Mouse (Mus musculus): ENCODE results near the gene Usp53.
A peak's percentile ranks its signal among the peaks of the same experiment; 100 is the strongest.
"Not testable (repeated sequence)": the region's sequence is repeated elsewhere in the genome, so short reads cannot be mapped to it uniquely, and the experiment has no call there.

Usp53 gene

DNA sequence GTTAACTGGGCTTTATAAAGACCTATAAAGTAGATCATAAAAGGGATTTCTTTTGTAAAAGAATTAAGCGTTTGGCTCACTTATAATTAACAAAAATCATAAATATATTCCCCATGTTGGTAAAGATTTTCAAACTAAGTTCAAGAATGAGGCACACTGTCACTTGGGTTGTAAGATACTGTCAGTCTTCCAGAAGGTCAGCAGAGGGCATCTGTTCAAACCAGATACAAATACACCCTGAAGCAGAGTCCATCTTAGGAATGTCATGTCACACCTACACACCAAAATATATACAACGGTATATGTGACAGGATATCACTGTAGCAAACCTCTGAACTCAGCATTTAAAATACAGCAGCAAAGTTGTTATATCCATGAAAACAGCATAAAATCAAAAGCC lies 34.2 kb downstream of the Usp53 start:
- DNase-seq (ENCODE audit: extremely low read depth, insufficient read length, low spot score) = no peak

DNA sequence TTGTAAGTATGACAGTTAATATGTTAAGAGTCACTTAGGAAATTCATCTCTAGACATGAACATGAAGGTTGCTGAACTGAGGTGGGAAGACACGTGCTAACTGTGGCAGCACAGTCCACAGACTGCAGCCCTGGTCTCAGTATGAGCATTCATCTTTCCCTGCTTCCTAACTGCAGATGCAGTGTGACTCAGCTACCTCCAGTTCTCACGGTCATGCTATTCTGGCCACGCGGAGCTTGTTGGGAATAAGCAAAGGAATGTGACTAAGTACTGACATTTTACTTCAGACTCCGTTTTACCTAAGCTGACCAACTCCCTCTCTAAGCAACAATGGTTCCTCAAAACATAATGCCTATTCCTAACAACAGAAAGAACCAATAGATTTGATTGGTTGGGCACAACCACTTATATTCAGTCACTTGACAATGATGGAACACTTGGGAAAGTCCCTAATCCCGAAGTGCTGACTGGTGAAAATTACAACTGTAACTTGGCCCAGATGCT lies 40.9 kb downstream of the Usp53 start:
- no peak for DNase-seq (ENCODE audit: extremely low read depth, insufficient read length, low spot score)

DNA sequence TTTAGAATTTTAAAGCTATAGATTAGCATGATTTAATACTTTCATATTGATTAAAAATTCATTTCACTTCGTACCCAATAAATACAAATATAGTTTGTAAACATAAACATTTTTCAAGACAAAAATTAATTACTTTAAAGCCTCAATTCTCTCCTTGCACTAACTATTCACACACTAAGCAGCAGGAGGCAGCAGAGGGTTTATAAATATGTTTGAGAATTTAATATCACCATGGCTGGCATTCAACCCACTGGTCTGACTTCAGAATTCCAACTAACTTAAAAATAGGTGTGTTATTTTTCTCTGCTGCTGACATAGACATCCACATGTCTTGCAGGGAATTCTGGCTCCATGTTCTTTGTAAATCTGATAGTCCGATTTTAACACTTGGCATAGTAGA lies 45.1 kb downstream of the Usp53 start:
- no peak for DNase-seq (ENCODE audit: extremely low read depth, insufficient read length, low spot score)

DNA sequence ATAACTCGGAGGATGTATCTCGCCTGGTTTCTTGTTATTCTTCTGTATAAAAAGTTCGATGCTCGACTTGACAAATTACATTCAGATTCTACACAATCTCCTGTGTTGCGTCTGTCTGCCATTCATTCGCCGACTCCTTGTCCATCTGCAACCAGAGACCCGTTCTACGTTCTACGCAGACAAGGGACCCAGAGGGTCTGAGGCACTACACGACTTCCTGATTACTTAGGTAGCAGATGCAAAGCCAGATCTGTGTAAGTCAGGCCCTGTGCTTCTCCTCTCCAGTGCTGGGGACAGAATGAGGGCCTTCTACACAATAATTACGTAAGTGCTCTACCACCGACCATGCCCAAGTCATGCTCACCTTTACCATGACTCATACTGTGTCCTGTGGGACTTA lies 47.1 kb downstream of the Usp53 start:
- not testable (repeated sequence) for DNase-seq (ENCODE audit: extremely low read depth, insufficient read length, low spot score)

DNA sequence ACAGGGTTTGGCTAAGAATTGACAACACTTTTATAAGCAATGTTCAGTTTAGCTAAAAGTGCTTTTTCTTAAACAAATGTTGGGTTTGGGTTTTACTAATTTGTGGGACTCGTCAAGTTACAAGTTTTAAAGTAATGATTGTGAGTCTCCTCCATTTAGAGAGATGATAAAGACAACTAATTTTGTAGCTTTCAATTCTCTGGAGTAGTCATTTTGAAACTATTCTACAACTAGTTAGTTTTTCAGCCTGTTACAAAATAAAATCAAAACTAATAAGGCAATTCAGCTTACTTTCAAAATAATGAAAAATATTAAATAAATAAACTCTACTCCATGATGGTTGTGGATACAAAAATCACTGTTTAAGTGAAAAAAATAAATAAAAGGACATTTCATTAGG lies 51.8 kb downstream of the Usp53 start:
- DNase-seq (ENCODE audit: extremely low read depth, insufficient read length, low spot score) = no peak

DNA sequence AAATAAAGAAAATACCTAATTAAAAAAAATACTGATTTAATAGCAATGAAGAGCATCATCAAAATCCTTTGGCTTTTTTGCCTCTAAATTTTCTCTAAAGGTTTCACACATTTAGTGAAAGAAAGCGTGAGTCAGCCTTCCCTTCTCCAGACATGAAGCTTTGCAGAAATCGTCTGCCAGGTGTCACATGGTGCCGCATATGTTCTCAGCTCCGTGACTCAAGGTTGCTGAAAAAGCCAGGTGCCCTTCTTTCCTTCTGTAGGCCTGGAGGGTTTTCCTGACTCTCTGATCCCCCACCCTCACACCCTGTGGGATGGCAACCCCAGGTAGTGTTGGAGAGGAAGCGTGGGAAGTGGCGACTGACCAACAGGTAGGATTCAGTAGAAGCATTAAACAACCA lies 54.6 kb downstream of the Usp53 start:
- no peak for DNase-seq (ENCODE audit: extremely low read depth, insufficient read length, low spot score)

DNA sequence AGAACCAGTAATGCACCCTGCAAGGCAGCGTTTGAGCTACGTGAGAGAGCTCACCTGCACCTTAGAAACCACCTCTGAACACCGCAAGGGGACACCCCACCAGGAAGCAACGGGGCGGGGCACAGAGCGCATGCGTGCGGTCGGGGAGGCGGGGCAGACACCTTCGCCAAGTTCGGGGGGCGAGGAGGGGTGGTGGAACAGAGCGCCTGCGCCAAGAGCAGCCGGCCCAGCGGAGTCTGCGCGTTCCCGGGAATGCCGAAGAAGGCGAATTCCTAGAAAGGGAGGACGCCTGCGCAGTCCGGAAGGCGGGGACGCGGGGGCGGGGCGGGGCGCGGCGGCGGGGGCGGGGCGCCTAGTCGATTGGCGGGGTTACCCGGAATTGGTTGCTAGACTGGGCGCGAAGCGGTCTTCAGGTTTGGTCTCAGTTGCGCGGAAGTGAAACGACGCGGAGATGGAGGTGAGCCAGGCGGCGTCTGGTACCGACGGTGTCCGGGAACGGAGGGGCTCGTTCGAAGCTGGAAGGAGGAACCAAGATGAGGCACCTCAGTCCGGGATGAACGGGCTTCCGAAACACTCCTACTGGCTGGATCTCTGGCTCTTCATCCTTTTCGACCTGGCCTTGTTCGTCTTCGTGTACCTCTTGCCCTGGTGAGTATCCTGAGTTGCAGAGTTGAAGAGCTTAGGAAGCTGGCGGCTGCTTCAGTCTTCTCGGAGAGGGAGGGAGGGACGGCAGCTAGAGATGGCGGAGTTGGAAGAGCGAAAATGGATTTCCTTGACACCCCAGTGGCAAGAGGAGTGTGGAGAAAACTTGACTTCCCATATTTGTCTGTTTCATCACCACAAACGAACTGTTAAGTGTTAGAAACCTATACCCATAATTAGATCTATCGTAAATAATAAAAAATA lies 60.0 kb downstream of the Usp53 start, which contains the start of gene 1810037I17Rik:
Gene 1810037I17Rik (plus strand): TSS at position 195 of the 906 bp plus-strand sequence.
- peak; percentile 93 for DNase-seq (ENCODE audit: extremely low read depth, insufficient read length, low spot score)

DNA sequence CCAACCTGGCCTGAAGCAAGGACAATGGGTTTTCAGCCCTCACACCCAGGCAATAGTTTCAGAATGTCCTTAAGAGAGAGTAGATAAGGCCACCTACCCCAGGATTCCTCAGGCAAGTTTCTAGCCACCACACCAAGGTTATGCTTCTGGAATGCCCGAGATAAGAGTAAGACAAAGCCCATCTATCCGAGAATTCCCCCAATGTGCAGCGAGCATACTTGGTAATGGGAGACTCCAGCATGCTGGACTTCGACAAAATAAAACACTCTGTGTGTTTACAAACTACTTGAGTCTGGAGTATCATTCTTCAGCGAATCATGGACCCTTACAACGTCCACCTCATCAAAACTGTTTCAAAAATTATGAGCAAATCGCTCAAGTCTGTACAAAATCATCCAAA lies 61.2 kb downstream of the Usp53 start:
- no peak for DNase-seq (ENCODE audit: extremely low read depth, insufficient read length, low spot score)

DNA sequence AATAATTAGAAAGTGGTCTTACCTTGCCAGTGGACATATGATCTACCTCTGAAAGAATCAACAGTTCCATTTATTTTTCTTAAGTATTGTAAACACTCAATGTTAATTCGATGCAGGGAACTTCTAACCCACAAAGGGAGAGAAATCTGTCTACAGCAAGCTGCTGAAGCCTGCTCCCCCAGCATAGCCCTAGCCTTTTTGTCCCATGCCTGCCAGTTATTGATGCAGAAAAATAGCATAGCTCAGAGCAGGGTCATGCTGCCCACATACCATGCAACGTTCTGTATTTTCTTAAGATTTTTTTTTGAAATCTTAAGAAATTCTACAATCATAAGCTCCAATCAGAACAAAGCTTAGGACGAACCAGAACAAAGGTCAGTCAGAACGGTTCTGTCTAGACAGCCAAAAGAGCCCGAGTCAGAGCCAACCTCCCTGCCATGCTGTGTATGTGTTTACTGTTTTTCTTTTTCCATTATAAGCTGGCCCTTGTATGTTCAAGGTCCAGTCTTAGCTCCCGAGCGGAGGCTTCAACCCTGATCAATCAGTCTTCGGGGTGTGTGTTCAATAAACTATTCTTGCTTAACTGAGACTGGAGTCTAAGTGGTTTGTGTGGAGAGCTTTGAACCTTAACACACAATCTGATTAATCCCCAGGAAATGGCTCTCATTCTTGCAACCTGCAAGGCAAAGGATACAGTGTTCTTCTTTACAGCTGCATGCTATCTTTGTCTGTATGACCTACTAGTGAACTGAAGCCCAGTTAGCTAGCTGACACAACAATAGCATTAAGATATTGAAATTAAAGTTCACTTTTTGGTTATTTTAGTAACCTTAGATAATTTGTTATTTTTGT lies 62.4 kb downstream of the Usp53 start:
- no peak for DNase-seq (ENCODE audit: extremely low read depth, insufficient read length, low spot score)

DNA sequence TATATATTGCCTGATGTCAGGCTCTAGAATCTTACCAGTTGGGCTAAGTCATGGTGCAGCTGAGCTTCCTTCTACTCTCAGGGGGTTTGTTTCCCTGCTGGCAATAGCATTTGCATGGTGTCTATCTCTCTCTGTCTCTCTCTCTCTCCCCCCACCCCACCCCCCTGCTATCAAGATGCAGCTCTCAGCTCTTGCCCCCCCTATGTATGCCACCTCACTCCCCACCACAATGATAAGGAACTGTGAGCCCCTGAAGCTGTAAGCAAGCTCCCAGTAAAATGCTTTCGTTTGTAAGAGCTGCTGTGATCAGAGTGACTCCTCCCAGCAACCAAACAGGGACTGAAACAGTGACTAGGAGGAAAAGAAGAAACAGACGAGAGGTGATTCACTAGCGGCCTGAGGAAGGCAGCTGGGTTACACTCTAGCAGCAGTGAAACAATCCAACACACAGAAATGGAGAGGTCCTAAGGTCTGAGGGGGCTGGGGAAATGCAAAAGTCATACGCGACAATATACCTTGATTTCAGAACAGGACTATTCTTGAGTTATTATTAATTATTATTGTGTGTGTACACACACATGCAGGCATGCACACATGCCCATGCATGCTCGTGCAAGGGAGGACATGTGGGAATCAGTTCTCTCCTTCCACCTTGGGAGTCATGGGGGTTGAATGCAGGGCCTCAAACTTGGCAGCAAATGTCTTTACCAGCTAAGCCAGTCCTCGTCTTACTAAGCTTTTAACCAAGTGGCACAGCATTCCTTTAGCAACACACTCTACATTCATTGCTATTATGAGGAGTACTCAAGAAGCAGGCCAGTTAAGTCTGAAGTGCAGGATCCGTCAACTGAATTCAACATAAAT lies 63.5 kb downstream of the Usp53 start:
- no peak for DNase-seq (ENCODE audit: extremely low read depth, insufficient read length, low spot score)

DNA sequence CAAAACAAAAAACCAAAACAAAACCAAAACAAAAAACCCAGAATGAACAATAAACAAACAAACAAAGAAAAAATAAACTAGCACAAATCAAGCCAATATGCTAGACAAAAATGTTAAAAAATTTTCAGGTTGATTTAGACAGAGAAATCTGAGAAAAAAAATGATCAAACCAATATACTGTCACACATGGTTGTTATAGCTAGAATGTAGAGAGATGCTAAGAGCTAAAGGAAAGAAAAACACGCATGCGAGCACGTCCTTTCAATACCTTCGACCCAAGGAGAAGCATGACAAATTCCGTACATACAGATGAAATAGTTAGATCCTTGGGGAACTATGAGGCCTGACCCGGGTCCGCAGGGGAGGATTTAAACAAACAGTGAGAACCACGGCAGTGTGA lies 65.0 kb downstream of the Usp53 start, which contains the start of gene Gm10959:
Gene Gm10959 (minus strand): TSS at position 101 of the 400 bp plus-strand sequence.
- no peak for DNase-seq (ENCODE audit: extremely low read depth, insufficient read length, low spot score)

DNA sequence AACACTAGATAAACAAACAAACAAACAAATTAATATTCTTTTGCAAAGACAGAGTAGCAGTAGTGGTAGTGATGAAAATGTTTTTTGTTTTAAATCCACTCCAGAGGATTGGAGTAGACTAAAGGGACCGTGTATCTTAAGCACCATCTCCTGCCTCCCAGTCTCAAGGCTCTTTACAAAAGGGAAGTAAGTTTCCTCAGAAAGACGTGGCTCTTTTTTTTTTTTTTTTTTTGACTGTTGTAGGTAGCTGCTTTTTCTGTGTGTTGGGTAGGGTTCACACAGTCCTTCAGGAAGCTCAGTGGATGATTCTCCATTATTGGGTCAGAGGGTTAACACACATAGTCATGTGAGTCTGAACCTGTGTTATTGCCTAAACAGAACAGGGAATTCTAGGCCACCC lies 65.6 kb downstream of the Usp53 start:
- no peak for DNase-seq (ENCODE audit: extremely low read depth, insufficient read length, low spot score)

DNA sequence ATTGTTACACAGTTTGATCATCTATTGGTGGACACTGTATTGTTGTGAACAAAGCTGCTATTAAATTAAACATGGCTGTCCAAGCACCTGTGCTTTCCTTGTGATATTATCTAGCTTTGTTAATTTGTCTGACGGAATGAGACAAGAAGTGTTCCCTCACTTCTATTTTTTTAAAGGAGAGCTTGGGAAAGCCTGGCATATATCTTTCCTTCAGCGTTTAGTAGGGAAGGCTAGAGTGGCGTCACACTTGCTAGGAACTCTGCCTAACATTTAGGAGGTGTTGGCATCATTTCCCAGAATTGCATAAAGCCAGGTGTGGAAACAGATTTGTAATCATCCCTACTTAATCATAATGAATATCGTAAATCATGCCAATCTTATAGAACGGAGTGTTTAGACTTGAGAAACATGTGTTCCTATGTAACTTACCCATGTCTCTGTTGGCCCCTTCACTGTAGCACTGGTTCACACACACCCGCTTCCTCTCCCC lies 68.1 kb downstream of the Usp53 start:
- DNase-seq (ENCODE audit: extremely low read depth, insufficient read length, low spot score) = no peak

DNA sequence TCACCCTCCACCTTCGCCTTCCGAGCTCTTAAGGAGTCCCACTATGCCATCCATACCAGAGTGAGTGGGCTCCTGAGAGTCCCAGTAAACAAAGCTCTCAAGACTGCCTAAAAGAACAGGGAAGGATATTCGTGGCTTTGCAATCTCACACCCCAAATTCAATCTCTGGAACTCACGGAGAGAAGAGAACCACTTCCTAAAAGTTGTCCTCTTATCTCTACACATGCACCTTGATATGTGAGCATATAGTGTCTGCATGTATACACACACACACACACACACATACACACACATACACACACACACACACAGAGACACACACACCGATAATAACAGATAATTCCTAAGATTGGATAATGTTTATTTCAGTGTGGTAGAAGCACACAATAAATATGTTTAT lies 68.8 kb downstream of the Usp53 start:
- no peak for DNase-seq (ENCODE audit: extremely low read depth, insufficient read length, low spot score)

DNA sequence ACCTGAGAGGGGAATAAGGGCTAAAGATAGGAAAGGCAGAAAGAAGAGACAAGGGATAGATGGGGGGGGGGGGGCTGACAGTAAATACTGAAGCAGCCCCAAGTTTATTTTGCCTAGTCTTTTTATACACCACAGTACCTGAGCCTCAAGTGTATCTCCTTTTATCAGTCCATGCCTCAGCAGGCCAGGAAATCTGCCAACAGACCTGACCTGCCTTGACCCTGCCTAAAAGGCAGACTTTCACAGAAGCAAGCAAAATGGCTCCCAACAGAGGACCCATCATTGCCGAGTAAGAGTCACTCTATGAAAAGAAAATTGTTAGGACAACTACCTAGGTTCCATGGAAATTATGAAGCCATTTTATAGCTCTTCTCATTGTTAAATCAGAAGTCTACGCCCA lies 76.5 kb downstream of the Usp53 start:
- DNase-seq (ENCODE audit: extremely low read depth, insufficient read length, low spot score) = no peak

DNA sequence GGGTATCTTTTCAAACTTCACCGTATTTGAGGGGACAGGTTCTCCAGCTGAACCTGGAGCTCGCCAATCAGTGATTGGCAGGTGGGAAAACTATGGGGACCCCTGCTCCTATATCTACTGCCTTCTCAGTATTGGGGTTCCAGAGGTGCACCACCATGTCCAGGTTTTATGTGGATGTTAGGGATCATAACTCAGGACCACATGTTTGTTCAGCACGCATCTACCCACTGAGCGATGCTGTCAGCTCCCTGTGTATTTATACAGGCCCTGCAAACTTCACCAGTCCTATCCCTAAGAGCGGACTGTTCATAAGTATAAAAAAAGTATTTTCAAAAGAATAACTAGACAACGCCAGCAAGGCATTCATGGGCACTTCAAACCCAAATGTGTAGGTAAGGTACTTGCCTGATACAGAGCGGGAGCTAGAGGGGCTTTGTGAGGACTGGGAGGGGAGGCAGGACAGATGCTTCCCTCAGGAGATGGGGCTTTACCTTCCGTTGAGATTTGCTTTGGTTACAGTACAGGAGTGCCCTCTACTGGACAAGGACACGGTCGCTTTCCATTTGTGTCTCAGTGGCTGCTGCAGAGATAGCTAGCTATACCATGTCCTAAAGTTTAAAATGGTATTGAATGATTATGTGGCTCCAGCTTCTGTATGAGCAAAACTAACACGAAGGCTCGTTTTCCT lies 80.4 kb downstream of the Usp53 start:
- no peak for DNase-seq (ENCODE audit: extremely low read depth, insufficient read length, low spot score)

DNA sequence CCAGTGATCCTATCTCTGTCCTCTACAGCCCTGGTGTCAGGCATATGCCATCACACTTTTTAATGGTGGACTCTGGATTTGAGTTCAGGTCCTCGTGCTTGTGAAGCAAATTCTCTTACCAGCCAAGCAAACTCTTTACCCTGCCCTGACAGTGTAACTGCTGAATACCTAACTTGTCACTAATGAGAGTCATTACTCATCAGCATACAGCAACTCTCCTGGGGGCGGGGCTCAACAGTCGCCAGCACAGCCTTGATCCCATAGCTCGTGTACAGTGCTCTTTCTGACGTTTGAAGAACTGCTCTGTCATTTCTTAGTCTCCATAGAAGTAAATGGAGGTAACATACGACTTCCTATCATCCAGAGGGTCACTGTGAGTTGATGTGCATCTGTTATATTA lies 86.1 kb downstream of the Usp53 start:
- no peak for DNase-seq (ENCODE audit: extremely low read depth, insufficient read length, low spot score)

DNA sequence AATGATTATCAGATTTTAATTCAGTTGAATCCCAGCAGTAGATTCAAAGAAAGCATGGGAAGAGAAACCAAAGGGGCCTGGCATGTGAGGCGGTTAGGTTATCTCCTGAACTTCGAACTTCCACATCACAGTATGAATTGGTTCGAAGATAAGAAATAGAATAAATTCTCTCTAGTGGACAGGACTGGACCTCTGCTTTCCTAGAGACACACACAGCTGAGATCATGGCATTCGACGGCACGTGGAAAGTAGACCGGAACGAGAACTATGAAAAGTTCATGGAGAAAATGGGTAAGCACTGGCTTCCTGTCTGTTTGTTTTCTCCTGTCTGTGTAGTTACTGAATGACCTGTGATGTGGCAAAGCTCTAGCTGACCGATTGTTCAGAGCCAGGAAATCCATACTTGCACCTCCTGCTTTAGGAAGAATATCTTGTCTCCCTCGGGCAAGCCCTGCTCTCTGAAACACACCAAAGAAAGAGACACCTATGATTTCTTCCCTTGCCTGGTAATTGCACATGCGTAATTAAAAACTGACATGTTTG lies 89.0 kb downstream of the Usp53 start:
- no peak for DNase-seq (ENCODE audit: extremely low read depth, insufficient read length, low spot score)

DNA sequence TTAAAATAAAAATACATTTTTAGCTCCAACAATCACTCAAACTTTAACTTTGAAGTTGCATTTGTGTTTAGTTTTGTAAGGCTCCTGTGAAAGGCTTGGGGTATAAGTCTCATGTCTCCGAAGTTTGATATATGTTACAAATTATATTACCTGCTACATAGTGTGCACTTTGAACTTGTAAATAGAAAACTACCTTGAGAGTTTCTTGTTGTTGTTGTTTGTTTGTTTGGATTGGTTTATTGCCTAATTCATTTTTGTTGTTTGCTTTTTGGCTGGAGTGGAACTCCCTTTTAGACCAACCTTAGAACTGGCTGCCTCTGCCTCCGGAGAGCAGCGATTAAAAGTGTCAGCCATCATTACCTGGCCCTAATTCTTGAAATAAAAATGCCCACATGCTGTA lies 89.5 kb downstream of the Usp53 start, which contains the start of gene Fabp2:
Gene Fabp2 (plus strand): TSS at position 301 of the 400 bp plus-strand sequence.
- no peak for DNase-seq (ENCODE audit: extremely low read depth, insufficient read length, low spot score)
